Comparison of ENCODE assay signal across 13 mouse cellular contexts in the genomic region with DNA sequence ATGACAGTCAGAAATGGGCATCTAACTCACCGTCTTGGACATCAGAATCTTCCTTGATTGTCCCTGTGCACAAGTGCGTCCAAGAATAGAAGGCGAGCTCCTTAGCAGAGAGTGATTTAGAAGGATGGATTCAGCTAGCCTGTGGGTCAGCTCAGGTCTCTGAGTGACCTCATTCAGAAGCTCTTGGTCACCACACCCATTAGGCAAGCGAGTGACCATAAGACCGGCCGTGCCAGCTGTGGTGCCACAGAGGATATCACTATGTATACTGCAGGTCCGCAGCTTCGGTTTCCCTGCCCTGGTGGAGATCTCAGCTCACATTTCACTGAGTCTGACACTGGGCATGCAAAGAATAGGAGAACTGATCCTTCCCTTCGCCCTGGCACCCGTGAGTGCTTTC.
"Had no signal": no experiment of that assay in that cellular context is flagged by ENCODE, and none has a peak within 500 bp of the region (broad histone marks: within the 10 kb centered on the region; RNA-seq: fewer than 3 reads in every experiment).

No protein-coding gene starts in this region.

- H3K36me3 ChIP-seq: limb, embryonic 13.5 days; liver, embryonic 15.5 days; lung, embryonic 15.5 days; midbrain, embryonic 13.5 days had no signal

- H3K4me2 ChIP-seq: limb, embryonic 13.5 days; liver, embryonic 15.5 days; lung, embryonic 15.5 days; midbrain, embryonic 13.5 days had no signal

- H3K4me3 ChIP-seq: limb, embryonic 13.5 days; liver, embryonic 15.5 days; lung, embryonic 15.5 days; midbrain, embryonic 13.5 days had no signal

- H3K27ac ChIP-seq: kidney, postnatal 0 days; limb, embryonic 13.5 days; liver, embryonic 15.5 days; lung, embryonic 15.5 days; midbrain, embryonic 13.5 days; stomach, postnatal 0 days had no signal

- H3K27me3 ChIP-seq: limb, embryonic 13.5 days; liver, embryonic 15.5 days; lung, embryonic 15.5 days; midbrain, embryonic 13.5 days had no signal

- DNase-seq: kidney, adult 11 months; kidney, adult 9 months; kidney, postnatal 36 days; left cerebral cortex, postnatal 4 days; right cerebral cortex, adult 18-20 months; right cerebral cortex, postnatal 25 days; thymus, postnatal 4 days had no signal
